Mouse (Mus musculus) midbrain, embryonic 14.5 days (tissue): ENCODE measurements around the gene Uchl4. TPM values are rescaled to one million over a fixed set of nuclear protein-coding genes. Genes with fewer than 3 reads are reported as not detected.
"Not testable (repeated sequence)": the region's sequence is repeated elsewhere in the genome, so short reads cannot be mapped to it uniquely, and the experiment has no call there.

Source experiments
- ATAC-seq: fragments of 200-750 bp; cut with Nextera tagmentation; 2 replicates; pipeline ENCODE4 v1.8.0; 2017; ENCODE audit warnings: moderate number of reproducible peaks, moderate library complexity; ENCODE audit not compliant: low FRiP score, low TSS enrichment
- DNase-seq: peaks from one replicate; pipeline ENCODE4 v3.0.0-alpha.2; 2015
- H3K27ac ChIP-seq: fragments of 300-500 bp; sonication (generic); replicated peaks from 2 replicates; pipeline ENCODE4 v1.5.1; 2014; ENCODE audit warnings: mild to moderate bottlenecking, low read depth, low read length, moderate library complexity
- H3K27me3 ChIP-seq: fragments of 300-500 bp; sonication (generic); 2 replicates; pipeline ENCODE4 v1.6.1; 2014; ENCODE audit warnings: low read length, control low read depth, mixed read lengths; ENCODE audit not compliant: control insufficient read depth, insufficient read depth
- H3K36me3 ChIP-seq: fragments of 300-500 bp; sonication (generic); 2 replicates; pipeline ENCODE4 v1.6.1; 2014; ENCODE audit warnings: low read length, control low read depth; ENCODE audit not compliant: control insufficient read depth, insufficient read depth
- H3K4me1 ChIP-seq: fragments of 300-500 bp; sonication (generic); 2 replicates; pipeline ENCODE4 v1.6.1; 2014; ENCODE audit warnings: mild to moderate bottlenecking, antibody characterized with exemption, low read length, control low read depth; ENCODE audit not compliant: control insufficient read depth, insufficient read depth
- H3K4me2 ChIP-seq: fragments of 300-500 bp; sonication (generic); 2 replicates; pipeline ENCODE4 v1.6.1; 2014; ENCODE audit warnings: mild to moderate bottlenecking, low read length, moderate library complexity
- H3K4me3 ChIP-seq: fragments of 300-500 bp; sonication (generic); replicated peaks from 2 replicates; pipeline ENCODE4 v1.5.1; 2014; ENCODE audit warnings: low read depth, low read length
- H3K9ac ChIP-seq: fragments of 300-500 bp; sonication (generic); replicated peaks from 2 replicates; pipeline ENCODE4 v1.6.1; 2014; ENCODE audit warnings: mild to moderate bottlenecking, low read length, moderate library complexity
- H3K9me3 ChIP-seq: fragments of 300-500 bp; sonication (generic); 2 replicates; pipeline ENCODE4 v1.6.1; 2016; ENCODE audit warnings: low read length, control low read depth, mixed read lengths; ENCODE audit not compliant: control insufficient read depth
- WGBS: fragments of 180-500 bp; shearing (Covaris S2); extraction: QIAGEN DNeasy Blood & Tissue Kit; methylation state at CpG from one replicate; pipeline ENCODE4 v1.1.7; 2014; 5-methylcytosine and 5-hydroxymethylcytosine counted together
- polyA plus RNA-seq: library from polyadenylated mRNA; unstranded; fragments of >200 nt; fragmentation: Nextera tagmentation; extraction: Ambion mirVana; gene quantifications from 2 replicates; pipeline ENCODE4 v1.2.1, GENCODE M21; 2014

Uchl4 gene
- polyA plus RNA-seq, 1 experiment from 2014 or later: 2.9 TPM

DNA sequence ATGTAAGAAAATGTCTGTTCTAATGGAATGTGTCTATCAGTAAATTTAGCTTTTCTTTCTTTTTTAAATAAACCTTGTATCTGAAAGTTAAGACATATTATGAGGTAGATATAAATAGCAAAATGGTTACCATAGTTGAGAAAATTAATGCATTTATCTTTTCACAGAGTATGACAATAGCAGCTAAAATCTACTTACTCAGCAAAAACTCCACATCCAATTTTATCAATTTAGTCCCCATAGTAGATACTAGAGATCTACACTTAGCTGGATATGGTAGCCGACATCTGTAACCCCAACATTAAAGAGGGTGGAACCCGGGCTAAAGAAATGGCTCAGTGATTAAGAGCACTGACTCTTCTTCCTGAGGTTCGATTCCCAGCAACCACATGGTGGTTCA lies 21.2 kb downstream of the Uchl4 start:
- Histone ChIP-seq H3K9ac (no peak overlapping the region), H3K9me3 (no peaks in the 10 kb centered on the region), H3K4me1 (peaks cover 11% of the 10 kb centered on the region), H3K4me3 (no peak overlapping the region), H3K36me3 (no peaks in the 10 kb centered on the region), H3K27ac (no peak overlapping the region), H3K4me2 (no peak overlapping the region), H3K27me3 (no peaks in the 10 kb centered on the region)
- no peak for ATAC-seq
- DNase-seq: no peak
- 94% methylated on average over 3 of the region's 3 CpGs for WGBS

DNA sequence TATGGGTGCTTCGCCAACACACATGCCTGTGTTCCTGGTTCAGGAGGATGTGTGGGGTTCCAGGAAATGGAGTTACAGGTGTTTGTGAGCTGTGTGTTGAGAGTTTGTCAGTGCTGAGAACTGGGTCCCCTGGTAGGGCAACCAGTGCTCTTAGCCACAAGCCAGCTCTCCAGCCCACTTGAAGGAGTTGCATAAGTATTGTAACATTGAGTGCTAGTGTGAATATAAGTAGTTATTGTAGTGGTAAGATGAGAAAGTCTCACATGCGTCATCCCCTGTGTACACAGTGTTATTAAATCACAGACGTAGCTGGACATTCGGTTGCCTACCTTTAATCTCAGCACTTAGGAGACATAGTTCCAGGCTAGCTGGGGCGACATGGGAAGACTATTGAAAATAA lies 24.9 kb downstream of the Uchl4 start:
- ATAC-seq: no peak

DNA sequence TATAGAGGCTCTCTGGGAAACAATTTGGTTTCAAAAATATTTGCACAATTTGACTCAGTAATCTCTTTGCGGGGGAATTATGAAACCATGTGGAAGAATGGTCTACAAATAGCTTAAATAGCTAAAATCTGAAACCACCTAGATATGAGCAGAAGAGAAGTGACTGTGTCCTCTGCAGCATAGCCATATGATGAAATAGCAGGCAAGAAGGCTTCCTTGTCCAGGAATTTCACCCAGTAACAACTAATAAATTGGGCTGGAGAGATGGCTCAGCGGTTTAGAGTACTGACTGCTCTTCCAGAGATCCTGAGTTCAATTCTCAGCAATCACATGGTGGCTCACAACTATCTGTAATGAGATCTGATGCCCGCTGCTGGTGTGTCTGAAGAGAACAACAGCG lies 26.0 kb downstream of the Uchl4 start:
- Histone ChIP-seq H3K27me3 (no peaks in the 10 kb centered on the region), H3K36me3 (no peaks in the 10 kb centered on the region), H3K9ac (no peak overlapping the region), H3K4me2 (no peak overlapping the region), H3K4me1 (no peaks in the 10 kb centered on the region), H3K27ac (no peak overlapping the region), H3K4me3 (no peak overlapping the region), H3K9me3 (no peaks in the 10 kb centered on the region)
- 93% methylated on average over 4 of the region's 4 CpGs for WGBS
- no peak for ATAC-seq
- no peak for DNase-seq

More for the DNA sequence above, 24.9 kb downstream of the Uchl4 start:
- H3K4me3 ChIP-seq: no peak overlapping the region
- no peak overlapping the region for H3K4me2 ChIP-seq
- no peaks in the 10 kb centered on the region for H3K36me3 ChIP-seq
- H3K9me3 ChIP-seq: no peaks in the 10 kb centered on the region
- H3K27ac ChIP-seq: no peak overlapping the region
- H3K4me1 ChIP-seq: no peaks in the 10 kb centered on the region
- H3K9ac ChIP-seq: no peak overlapping the region
- no peaks in the 10 kb centered on the region for H3K27me3 ChIP-seq
- no peak for DNase-seq
- WGBS: 93% methylated on average over 5 of the region's 5 CpGs

DNA sequence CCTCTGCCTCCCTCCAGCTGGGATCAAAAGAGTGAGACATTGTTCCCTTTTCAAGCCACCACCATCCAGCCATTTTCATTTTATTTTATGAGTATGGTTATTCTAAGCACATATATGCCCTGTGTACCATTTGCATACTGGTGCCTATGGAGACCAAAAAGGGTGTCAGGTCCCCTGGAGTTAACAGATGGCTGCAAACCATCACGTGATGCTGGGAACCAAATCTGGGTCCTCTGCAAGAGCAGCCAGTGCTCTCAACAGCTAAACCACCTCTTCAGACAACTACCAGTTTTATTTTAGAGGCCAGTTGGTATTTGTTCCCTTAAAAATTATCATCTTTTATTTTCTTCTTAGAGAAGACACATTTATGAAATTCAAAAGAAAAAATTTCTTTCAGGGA lies 29.8 kb downstream of the Uchl4 start:
- no peak overlapping the region for H3K27ac ChIP-seq
- WGBS: 57% methylated on average over 1 of the region's 1 CpGs
- no peak for ATAC-seq

DNA sequence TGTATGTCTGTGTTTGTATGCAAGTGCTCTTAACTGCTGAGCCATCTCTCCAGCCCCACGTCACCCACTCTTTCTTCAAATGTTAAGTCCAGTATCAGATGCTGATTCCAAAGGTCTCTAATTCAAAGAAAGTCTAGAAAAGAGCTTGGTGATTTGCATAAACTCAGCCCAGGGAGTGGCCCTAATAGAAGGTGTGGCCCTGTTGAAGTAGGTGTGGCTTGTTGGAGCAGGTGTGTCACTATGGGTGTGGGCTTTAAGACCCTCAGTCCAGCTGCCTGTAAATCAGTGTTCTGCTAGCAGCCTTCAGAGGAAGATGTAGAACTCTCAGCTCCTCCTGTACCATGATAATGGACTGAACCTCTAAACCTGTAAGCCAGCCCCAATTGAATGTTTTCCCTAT lies 32.2 kb downstream of the Uchl4 start:
- Histone ChIP-seq H3K36me3 (no peaks in the 10 kb centered on the region), H3K27ac (no peak overlapping the region), H3K27me3 (no peaks in the 10 kb centered on the region), H3K9ac (no peak overlapping the region), H3K4me2 (no peak overlapping the region), H3K4me3 (no peak overlapping the region), H3K4me1 (no peaks in the 10 kb centered on the region), H3K9me3 (no peaks in the 10 kb centered on the region)
- no peak for DNase-seq
- ATAC-seq: no peak
- WGBS: 93% methylated on average over 1 of the region's 1 CpGs

More for the DNA sequence above, 29.8 kb downstream of the Uchl4 start:
- Histone ChIP-seq H3K9me3 (no peaks in the 10 kb centered on the region), H3K4me2 (no peak overlapping the region), H3K4me3 (no peak overlapping the region), H3K27me3 (no peaks in the 10 kb centered on the region), H3K4me1 (no peaks in the 10 kb centered on the region), H3K9ac (no peak overlapping the region), H3K36me3 (no peaks in the 10 kb centered on the region)
- no peak for DNase-seq

DNA sequence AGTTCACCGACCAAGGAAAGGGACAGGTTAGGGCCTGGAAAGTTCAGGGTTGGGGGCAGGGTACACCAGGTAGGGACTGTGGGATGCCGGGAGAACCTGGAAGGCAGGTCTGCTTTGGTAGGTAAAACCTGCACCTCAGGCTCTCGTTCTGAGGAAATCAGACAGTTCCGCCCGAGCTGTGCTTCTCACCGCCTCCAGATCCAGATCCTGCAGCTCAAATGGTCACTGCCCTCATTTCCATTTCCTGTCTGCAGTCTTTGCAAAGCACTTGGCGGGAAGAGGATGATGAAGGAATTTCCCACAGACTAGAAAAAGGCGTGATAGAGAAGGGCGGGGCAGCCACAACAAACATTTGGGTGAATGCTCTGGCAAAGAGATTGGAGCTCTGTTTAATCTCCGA lies 33.2 kb downstream of the Uchl4 start:
- Histone ChIP-seq H3K4me3 (no peak overlapping the region), H3K4me2 (no peak overlapping the region), H3K9ac (no peak overlapping the region), H3K36me3 (no peaks in the 10 kb centered on the region), H3K9me3 (no peaks in the 10 kb centered on the region), H3K27ac (no peak overlapping the region), H3K4me1 (no peaks in the 10 kb centered on the region), H3K27me3 (no peaks in the 10 kb centered on the region)
- ATAC-seq: no peak
- 93% methylated on average over 10 of the region's 10 CpGs for WGBS
- no peak for DNase-seq

DNA sequence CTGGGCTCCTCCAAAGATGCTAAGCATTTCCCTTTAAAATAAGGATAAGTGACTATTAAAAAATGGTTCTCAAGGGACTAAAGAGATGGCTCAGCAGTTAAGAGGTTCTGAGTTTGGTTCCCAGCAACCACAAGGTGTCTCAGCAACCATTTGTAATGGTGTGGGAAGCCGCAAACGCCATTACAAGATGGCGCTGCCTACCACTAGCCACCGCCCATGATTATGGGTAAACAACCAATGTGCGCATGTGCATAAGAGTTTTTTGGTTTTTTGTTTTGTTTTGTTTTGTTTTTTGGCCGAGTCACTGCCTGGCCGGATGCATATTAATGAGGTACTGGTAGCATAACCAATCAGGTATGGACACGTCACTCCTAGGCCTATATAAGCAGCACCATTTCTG lies 33.8 kb downstream of the Uchl4 start:
- H3K4me3 ChIP-seq, H3K4me1 ChIP-seq, H3K27ac ChIP-seq, H3K4me2 ChIP-seq, DNase-seq, H3K36me3 ChIP-seq, ATAC-seq, H3K9ac ChIP-seq, H3K9me3 ChIP-seq, H3K27me3 ChIP-seq: not testable (repeated sequence)
- WGBS: 94% methylated on average over 8 of the region's 8 CpGs

DNA sequence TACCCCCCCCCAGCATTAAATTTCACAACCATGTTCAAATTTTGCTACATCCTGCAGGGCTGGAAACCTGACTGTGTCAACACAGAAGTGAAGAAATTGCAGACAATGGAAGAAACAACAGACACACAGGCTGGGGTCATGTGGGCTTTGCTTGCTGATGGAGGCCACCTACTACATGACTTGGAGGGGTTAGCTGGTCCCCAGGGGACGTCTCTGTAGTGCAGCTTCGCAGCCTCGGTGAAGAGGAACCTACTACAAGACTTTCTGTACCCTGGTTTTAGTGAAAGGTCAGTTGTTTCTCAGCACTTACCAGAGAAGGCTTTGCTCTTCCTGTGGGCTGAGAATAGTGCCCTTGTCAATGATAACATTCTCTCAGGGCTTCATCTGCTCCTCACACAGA lies 36.2 kb downstream of the Uchl4 start:
- no peak overlapping the region for H3K4me2 ChIP-seq
- no peaks in the 10 kb centered on the region for H3K9me3 ChIP-seq
- no peak overlapping the region for H3K9ac ChIP-seq
- no peaks in the 10 kb centered on the region for H3K36me3 ChIP-seq
- ATAC-seq: no peak
- DNase-seq: no peak
- WGBS: 64% methylated on average over 3 of the region's 3 CpGs
- no peak overlapping the region for H3K4me3 ChIP-seq
- no peaks in the 10 kb centered on the region for H3K4me1 ChIP-seq
- H3K27me3 ChIP-seq: no peaks in the 10 kb centered on the region
- H3K27ac ChIP-seq: no peak overlapping the region

DNA sequence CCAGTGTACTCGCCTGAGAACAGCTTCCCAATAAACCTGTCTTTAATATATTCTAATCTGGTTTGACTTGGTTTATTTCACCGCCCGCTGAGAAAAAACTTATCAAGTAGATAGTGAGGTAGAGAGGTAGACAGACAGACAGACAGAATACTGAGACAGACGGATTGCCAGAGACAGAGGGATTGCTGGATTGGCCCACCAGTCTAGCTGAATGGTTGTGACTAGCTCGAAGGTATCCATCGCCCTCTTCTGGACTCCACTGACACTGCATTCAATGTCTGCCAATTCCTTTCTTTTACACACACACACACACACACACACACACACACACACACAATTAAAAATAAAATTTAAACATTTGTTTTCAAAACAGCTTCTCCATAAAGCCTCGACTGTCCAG lies 37.6 kb downstream of the Uchl4 start:
- ATAC-seq: no peak

More for the DNA sequence above, 37.6 kb downstream of the Uchl4 start:
- no peak overlapping the region for H3K4me2 ChIP-seq
- no peaks in the 10 kb centered on the region for H3K27me3 ChIP-seq
- no peaks in the 10 kb centered on the region for H3K36me3 ChIP-seq
- 40% methylated on average over 7 of the region's 7 CpGs for WGBS
- no peak overlapping the region for H3K4me3 ChIP-seq
- H3K9ac ChIP-seq: no peak overlapping the region
- no peaks in the 10 kb centered on the region for H3K9me3 ChIP-seq
- H3K27ac ChIP-seq: no peak overlapping the region
- peak; percentile 28 for DNase-seq
- H3K4me1 ChIP-seq: no peaks in the 10 kb centered on the region
